Mouse (Mus musculus) CH12.LX (cell line): ENCODE results near the gene Arhgef7.
A peak's percentile ranks its signal among the peaks of the same experiment; 100 is the strongest.

Source experiments
- HCFC1 ChIP-seq: IDR thresholded peaks from 2 replicates; pipeline ENCODE4 v1.6.1; 2012; ENCODE audit warnings: low read depth, mild to moderate bottlenecking, inconsistent platforms, low read length, improper control_type of control experiment
- POLR2A ChIP-seq: IDR thresholded peaks from 2 replicates; pipeline ENCODE4 v1.6.1; 2011; ENCODE audit warnings: low read depth, mild to moderate bottlenecking, improper control_type of control experiment, low read length
- SMC3 ChIP-seq: IDR thresholded peaks from 2 replicates; pipeline ENCODE4 v1.6.1; 2011; ENCODE audit warnings: low read depth, low read length, improper control_type of control experiment

DNA sequence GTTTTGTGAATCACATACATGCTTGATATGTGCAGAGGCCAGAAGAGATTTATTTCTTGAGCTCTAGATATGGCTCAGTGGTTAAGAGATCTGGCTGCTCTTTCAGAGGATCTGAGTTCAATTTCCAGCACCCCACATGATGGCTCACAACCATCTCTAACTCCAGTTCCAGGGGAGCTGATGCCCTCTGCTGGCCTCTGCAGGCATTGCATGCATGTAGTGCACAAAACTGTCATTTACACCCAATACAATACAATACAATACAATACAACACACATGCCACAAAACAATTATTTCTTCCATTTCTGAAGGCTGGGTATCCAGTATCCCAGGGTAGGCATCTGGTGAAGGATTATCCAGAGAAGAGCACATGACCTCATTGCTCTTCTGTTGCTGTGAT, 140.3 kb downstream of the Arhgef7 start:
- TF ChIP-seq SMC3 (peak; percentile 20; the same call in 1 of the 2 replicates), POLR2A (no peak), HCFC1 (no peak)
